Mouse (Mus musculus) testis, postnatal 10 days (tissue): ENCODE results near the gene Fgfr2.
"Not testable (repeated sequence)": the region's sequence is repeated elsewhere in the genome, so short reads cannot be mapped to it uniquely, and the experiment has no call there.

Experiments used
- DNase-seq: peaks from one replicate; pipeline ENCODE4 v3.0.0; 2021; ENCODE audit warnings: low spot score

Gene Fgfr2

DNA sequence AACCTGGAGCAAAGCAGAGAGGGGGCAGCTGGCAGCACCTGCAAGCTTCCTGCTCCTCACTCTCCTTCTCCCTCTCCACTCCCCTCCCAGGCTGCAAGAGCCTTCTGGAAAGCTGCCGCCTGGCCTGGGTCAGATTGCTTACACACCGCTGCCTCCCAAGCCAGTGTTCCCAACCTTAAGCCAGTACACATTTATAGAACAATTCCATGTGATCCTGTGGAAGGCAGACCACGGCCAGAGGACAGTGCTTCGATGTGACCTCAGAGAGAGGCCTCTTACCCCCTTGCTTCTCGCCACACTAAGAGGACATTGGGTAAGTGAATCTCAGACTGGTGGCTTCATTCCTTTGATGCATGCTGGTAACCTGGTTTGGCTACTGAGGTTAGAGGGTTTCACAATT is 2570.4 kb downstream of the Fgfr2 start:
- no peak for DNase-seq

DNA sequence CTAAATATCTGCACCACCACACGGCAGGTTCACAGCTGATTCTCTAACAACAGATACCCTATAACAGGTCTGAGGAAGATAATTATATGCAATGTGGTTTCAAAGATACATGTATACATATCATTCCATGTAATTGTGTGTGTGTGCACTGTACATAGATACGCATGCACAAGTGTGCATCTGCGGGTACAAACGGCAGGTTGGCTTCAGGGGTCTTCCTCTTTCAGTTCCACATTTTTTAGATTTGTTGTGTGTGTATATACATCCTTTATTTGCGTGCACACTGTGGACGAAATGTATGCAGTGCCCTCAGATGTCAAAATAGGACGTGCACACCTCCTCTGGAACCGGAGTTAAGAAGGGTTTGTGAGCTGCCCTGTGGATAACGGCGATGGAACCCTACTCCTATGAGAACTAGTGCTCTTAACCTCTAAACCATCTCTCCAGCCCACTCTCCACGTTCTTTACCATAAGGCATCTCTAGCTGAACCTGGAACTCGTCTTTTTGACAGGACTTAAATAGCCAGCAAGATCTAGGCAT is 2575.4 kb downstream of the Fgfr2 start:
- no peak for DNase-seq

DNA sequence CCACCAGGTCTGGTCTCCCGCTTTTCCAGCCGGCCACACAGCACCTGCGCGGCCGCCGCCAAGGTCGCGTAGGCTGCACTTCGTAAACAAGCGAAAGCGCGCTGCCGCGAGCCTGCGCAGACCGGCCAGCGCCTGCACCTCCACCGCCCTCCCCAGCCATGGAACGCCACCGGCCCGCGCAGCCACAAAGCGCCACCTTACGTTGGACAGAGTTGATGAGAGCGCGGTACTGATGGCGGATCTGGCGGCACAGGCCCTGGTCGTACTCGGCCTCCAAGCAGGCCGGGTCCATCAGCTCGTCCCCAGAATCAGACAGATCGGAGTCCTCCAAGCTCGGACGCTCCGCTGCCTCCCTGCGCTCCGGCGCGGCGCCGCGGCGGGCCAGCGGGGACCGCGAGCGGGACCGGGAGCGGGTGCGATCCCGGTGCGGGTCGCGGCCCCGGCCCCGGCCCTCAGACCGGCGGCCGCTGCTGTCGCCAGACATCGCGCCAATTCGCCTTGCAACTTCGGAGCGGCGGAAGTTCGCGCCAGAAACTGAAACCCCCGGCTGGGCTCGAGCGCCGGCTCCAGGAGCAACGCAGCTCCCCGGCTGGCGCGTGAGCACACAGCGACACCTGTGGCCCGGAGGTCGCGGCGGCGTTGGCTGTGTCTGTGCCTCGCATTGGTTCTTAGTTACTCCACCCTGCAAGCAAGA is 2576.2 kb downstream of the Fgfr2 start:
- DNase-seq = peak; percentile 93

DNA sequence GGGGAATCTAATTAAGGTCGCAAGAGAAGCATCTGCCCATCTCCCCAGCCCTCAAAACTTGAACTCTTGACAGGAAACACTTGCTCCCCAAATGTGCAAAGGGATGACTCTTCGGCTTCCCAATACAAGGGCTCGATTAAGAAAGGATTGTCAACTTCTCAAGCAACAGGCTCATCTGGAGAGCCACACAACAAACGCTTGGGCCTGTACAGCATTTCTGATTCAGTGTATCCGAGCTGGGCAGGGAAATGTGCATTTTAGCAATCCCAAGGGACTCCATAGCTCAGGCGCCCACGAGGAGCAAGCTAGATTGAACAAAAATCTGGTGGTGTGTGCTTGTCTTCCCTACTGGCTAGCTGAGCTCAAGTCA is 2576.7 kb downstream of the Fgfr2 start:
- no peak for DNase-seq

DNA sequence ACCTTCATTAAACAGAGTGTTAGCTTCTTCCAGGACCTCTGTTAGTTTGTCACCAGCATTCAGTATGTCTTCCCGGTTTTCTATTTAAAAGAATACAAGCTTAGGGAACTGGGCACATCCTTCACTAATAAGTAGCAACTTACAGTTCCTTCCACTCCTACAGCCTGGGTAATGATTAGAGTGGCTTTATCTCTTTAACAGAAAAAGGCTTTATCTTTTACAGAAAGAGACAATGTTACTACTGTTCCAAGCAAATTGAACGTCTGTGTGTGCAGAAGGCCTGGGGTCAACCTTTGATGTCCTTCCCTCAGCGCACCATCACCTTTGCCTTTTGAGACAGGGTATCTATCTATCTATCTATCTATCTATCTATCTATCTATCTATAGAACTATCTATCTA is 2577.3 kb downstream of the Fgfr2 start:
- no peak for DNase-seq

DNA sequence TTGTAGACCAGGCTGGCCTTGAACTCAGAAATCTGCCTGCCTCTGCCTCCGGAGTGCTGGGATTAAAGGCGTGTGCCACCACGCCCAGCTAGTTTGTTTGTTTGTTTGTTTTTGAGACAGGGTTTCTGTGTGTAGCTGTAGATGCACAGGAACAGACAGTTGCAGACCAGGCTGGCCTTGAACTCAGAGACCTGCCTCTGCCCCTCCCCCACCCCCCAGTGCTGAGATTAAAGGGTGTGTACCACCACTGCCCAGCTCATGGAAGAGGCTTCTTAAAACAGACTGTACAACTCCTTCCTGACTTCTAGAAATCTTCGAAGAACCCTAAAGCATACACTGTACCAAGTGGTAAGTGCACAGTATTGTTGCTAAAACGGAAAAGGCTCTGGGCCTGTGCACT is 2577.7 kb downstream of the Fgfr2 start:
- no peak for DNase-seq

DNA sequence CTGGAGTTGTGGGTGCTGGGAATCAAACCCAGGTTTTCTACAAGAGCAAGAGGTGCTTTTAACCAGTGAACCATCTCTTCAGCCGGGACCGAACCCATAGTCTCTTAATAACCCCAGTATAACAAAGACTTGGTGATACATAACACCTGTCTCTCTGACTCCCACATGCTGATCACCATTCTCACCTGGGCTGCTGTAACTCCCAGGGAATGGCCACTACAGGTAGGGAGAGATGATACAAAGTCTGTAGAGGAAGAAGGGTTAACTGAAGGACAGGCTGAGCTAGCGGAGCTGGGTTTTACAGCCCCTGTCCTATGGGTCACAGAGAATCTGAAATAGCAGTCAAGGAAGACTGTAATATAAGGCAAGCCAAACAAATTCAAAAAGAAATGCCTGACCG is 2580.0 kb downstream of the Fgfr2 start:
- DNase-seq = no peak

DNA sequence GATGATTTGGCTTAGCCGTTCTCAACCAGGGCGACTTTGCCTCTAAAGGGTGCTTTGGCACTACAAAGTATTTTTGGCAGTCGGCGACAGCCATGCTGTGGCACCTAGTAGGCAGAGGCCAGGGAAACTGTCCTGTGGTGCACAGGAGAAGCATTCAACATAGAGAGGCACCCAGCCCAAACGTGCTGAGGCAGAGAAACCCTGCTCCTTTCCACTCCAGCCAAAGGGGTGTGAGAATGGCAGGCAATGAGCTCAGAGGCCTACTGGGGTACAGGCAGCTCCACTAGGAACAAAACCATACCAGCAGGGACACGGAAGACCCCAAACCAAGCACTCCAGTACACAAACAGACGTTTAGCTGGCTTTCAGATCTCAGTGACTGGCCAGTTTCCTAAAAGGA is 2583.0 kb downstream of the Fgfr2 start:
- DNase-seq = no peak

DNA sequence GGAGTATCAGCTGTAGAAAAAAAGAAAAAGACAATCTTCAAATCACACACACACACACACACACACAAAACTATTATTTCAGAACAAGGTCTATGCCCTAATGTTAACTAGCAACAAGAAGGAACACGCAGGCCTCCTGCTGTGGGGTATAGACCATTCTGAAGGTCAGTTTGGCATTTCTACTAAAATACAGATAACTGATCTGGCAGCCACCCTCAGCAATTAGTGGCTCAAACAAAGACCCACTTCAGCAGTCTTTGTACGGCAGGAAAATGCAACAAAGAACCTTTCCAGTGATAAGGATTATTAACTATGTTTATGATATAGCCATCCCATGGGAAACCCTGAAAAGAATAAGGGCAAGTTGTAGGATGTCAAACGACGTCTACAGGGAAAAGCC is 2586.1 kb downstream of the Fgfr2 start:
- DNase-seq = no peak

DNA sequence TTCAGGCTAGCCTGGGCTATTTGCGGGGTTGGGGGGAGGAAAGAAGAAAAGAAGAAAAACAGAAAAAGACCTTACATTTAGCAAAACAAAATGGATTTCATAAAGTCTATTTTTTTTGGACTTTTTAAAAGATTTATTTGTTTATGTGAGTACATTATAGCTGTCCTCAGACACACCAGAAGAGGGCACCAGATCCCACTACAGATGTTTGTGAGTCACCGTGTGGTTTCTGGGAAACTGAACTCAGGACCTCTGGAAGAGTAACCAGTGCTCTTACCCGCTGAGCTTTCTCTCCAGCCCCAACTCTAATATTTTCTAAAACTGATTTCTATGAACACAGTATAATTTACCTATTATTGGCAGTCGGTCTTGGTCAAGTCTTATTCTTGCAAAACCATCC is 2588.0 kb downstream of the Fgfr2 start:
- DNase-seq = no peak

DNA sequence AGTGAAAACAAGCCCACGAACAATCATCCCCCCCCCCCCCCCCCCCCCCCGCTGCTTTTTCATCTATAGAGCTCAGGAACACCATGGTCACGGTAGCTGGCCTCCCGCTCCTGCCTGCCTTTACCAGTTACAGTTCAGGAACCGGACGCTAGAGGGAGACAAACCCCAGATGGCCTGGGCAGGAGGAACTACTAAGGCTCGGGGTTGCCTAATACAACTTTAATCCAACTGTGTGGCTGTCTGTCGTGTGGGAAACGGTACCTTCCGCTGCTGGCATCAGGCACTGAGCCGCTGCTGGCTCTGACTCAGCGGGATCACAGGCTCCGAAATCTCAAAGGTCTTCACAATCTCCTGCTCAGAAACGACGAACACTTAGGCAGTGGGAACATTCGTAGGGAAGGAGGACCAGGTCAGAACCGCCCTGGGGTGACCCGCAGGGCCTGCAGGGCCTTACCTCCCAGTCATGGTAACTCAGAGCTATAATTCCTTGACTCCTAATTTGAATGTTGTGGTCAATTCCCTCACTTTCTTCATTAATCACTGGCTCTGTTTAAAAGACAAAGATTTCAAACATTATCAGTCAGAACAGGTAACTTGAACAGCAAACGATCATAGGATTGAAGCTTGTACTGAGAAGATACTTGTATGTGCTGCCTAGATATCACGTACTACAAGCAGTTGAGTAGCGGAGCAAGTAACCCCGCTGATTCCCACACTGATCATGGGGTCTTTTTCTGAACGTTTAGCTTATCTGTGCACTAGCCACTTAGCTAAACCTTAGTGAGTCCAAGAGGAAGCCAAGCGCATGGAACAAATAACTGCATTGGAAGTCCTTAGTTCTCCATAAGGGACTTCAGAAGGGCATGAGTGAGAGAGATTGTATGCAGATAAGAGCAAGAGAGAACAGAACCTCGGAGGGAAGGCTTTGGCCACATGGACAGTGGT is 2589.6 kb downstream of the Fgfr2 start:
- DNase-seq = peak; percentile 95

DNA sequence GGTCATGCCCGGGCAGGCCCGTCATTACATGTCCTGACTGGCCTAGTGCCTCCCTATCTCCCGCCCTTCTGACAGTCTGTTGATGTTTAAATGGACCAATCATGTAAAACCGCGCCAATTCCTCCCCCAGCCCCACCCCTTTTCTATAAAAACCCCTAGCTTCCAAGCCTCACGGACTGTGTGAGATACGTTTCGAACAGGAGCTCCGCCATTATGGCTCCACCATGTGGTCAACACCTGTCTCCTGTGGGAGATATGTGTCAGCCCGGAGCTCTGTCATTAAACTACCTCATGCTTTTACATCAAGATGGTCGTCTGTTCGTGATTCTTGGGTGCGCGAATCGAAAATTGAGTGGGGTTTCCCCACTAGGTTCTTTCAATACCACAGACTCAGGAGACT is 2592.0 kb downstream of the Fgfr2 start:
- DNase-seq = not testable (repeated sequence)

DNA sequence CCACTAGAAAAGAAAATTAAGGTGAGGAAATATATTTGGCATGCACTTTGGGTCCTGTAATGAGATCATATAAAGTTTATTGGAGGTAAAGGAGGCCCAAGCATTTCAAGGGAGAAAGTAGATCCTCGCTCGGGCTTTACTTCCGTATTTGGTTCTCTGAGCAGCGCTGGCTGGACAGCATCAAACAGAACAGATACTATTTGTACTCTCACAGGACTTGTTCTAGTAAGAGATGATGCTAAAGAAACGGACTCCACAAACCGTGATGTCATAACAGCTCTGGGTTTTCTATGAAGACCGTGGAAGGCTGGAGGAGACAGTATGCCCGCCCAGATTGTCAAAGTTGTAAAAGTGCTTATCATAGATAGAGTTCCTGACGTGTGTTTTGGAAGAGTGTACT is 2595.8 kb downstream of the Fgfr2 start:
- DNase-seq = no peak

DNA sequence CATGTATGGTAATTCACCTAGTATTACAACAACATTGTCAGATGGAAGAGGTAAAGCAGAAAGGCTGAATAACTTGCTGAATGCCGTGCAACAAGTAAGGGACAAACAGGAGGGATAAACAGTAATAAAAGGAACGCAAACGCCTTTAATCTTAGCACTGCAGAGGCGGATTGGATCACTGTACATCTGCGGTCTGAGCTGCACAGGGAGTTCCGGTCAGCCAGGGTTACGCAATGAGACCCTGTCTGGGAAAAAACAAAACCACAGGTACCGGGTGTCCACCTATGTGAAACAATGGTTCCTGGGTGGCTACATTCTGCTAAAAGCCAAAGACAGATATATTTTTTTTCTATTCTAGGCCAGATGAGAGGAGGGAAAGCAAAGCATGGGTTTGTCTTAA is 2599.7 kb downstream of the Fgfr2 start:
- no peak for DNase-seq

DNA sequence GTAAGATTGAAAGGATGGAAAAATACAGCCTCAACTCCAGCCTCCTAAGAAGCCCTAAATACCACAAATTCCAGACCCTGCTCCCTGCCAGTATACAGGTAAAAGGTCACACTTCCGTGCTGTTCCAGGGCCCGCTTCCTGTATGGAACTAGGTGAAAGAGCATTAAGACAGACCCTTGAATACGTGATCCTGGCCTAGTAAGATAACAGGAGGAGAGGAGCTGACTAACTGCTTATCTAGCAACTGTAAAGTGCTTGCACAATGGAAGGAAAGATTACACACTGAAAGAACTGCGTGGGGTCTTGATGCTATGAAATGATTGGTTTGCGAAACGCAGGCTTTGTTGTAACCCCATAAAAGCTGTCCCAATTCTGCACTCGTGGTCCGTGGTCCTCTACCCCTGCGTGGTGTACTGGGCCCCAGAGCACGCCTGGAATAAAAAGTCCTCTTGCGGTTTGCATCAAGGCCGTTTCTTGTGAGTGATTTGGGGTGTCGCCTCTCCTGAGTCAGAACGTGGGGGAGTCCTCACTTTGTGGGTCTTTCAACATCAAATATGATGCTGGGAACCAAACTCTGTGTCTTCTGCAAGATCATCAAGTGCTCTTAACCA is 2602.2 kb downstream of the Fgfr2 start:
- DNase-seq = no peak

DNA sequence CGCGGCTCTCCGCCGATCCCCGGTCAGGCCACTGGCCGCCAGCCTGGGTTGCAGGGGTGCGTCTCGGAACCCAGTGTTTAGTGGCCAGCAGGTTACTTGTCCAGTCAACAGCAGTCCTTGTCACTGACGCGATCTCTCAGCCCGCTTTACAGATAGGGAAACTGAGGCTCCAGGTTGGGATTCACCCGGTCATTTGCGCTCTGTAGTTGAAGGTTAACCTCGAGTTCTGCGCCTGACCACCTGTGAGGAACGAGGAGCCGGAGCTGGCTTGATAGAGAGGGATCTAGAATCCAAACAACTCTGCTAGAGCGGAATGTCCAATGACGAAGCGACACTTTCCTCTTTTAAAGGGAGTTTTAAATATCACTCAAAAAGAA is 2603.1 kb downstream of the Fgfr2 start, which contains the start of gene Ate1:
Ate1 (minus strand) TSS at position 321 of the 377 bp plus-strand sequence.
- no peak for DNase-seq

DNA sequence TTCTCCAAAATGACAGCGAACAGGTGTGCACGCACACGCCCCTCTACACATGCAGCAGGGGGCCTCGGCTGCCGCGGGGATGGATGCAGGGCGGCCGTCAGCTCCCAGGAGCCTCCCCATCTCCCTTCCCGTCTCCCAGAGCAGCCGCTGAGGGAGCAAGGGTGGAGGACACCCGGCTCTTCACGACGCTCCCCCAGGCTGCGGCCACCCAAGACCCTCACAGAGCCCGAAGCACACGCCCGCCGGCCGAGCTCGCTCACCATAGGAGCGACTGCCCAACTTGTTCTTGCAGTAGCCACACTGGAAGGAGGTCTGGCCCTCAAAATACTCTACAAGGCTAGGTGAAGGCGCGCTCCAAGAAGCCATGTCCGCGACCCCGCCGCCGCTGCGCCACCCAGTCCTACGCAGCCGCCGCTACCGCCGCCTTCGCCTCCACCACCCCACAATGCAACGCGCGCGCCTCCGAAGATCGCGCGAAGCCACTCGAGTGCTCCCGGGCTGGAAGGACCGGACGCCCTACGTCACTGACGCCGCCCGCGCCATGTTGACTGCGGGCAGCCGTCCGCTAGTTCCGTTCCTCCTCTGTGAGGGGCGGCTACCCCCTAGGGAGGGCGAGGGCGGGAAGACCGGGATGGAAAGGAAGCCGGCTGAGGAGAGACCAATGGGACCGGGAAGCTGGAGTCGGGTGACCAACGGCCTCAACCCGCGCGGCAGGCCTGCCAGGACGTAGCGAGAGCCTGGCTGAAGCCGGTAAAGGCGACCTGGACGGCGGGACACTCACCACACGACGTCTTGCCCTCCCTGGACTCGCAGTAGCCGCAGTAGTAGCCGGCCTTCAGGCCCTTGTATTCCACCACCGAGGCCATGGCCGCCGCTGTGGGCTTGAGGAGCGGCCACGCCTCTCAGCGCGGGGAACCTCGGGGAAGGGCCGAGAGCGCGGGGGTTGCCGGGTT is 2603.8 kb downstream of the Fgfr2 start:
- DNase-seq = peak; percentile 99

DNA sequence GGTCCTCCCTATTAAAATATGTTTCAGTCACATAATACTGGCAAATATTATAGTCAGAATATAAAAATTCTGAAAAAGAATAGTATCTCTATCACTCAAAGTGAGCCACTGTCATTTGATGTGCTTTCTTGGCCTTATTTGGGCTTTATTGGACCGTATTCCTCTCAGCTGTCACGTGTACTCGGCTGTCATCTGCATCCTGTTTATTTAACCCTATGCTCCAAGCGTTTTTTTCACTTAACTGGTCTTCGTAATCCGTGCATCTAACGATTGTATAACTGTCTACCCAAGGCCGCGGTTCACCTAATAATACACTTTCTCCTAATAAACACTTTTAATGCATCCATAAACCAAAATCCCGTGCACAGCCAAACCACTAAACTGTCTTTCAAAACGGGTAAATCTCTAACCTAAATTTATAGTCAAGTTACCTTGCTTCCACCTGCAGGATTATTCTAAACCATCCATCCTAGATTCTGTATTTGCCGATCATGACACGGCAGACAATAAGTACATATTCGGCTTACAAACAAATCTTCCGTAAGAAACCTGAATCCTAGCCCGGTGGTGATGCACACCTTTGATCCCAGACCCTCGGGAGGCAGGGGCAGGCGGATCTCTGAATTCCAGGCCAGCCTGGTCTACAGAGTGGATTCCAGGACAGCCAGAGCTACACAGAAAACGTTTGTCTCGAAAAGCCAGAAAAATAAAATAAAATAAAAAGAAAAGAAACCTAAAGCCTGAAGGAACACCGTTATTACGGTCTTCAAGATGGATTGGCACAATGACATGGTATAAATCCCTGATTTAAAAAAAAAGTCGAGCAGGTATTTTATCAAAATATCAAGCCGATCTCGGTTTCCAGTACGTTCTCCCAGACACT is 2604.7 kb downstream of the Fgfr2 start:
- DNase-seq = no peak

DNA sequence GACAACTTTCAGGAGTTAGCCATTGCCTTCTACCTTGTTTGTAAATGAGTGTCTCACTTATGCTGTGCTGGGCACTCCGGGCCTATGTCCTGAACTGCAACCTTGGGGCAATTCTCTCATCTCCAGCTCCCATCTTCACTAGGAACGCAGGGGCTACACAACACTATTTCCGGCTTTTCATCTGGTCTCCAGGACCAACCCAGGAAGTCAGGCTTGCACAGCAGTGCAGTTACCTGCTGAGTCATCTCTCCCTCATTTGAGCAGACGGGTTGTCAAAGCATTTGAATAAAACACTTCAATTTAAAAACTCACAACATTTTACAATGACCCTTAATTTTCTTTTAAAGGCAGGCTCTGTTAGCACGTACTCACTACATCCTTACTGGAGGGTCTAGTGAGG is 2612.9 kb downstream of the Fgfr2 start:
- DNase-seq = no peak

DNA sequence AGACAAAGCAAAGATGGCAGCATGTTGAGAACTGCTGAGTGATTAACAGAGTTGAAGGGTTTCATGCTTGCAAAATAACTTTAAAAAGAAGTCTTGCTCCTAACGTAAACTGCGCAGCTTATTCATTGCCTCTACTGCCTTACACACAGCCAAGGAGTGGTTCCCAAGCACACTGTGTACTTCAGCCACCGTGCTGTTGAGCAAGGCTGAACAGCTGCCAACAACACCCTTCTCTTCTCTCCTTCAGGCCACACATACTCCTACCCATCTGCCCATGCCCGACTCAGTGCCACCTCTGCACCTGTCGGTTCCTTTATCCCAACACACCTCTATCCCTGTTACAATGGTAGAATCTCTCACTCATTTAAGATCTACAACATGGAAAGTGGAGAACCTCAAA is 2620.1 kb downstream of the Fgfr2 start:
- no peak for DNase-seq

DNA sequence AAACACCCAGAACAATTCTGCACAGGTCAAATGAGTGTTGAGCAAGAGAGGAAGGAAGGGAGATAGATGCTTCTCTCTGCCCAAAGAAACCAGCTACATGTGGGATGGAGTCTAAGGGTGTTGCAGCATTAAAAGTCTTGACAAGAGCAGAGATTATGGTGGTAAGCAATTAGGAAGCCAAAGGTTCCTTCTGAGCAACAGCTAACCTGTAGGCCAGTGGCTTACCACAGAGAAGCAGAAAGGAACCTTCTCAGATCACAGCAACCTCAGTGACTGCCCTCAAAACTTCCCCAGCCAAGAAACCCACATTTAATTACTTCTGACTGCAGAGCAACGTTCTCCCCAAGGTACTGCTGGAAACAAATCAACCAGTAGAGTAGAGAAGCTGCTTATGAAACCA is 2621.7 kb downstream of the Fgfr2 start:
- DNase-seq = no peak
